ENCODE assay signal across 1 mouse cellular context in genomic region chr8:105445296-105446126, GRCm38 (mm10).
TF ChIP-seq lines count a peak whose summit lies in the region.

No protein-coding gene starts in this region.

TF ChIP-seq in CH12.LX, 34 proteins besides CTCF, POLR2A, EP300 and RAD21 (continued from another document):
- TF ChIP-seq HCFC1 (IDR thresholded peaks at IDR 0.05; ENCODE audit: low read depth, low read length) (no peak), UBTF (IDR thresholded peaks at IDR 0.05; ENCODE audit: low read depth, low read length) (no peak)
